Mouse (Mus musculus) lung, postnatal 0 days (tissue): ENCODE measurements around the gene Lsm3. TPM values are rescaled to one million over a fixed set of nuclear protein-coding genes. Genes with fewer than 3 reads are reported as not detected.
A peak's percentile ranks its signal among the peaks of the same experiment; 100 is the strongest.

Experiments
- ATAC-seq: fragments of 200-750 bp; cut with Nextera tagmentation; 2 replicates; pipeline ENCODE4 v1.8.0; 2017; ENCODE audit warnings: moderate library complexity
- DNase-seq: peaks from one replicate; pipeline ENCODE4 v3.0.0-alpha.2; 2016; ENCODE audit warnings: low spot score
- H3K27ac ChIP-seq: fragments of 300-500 bp; sonication (generic); 2 replicates; pipeline ENCODE4 v1.5.1; 2014; ENCODE audit warnings: antibody characterized with exemption, mild to moderate bottlenecking, low read length, mixed read lengths
- H3K27me3 ChIP-seq: fragments of 300-500 bp; sonication (generic); replicated peaks from 2 replicates; pipeline ENCODE4 v1.6.1; 2014; ENCODE audit warnings: low read length, mixed read lengths; ENCODE audit not compliant: insufficient read depth
- H3K36me3 ChIP-seq: fragments of 300-500 bp; sonication (generic); 2 replicates; pipeline ENCODE4 v1.6.1; 2014; ENCODE audit warnings: low read length, mixed read lengths; ENCODE audit not compliant: insufficient read depth
- H3K4me1 ChIP-seq: fragments of 300-500 bp; sonication (generic); 2 replicates; pipeline ENCODE4 v1.6.1; 2014; ENCODE audit warnings: antibody characterized with exemption, low read depth, low read length, mixed read lengths; ENCODE audit not compliant: insufficient read depth
- H3K4me2 ChIP-seq: fragments of 300-500 bp; sonication (generic); replicated peaks from 2 replicates; pipeline ENCODE4 v1.6.1; 2014; ENCODE audit warnings: low read depth, mild to moderate bottlenecking, low read length, moderate library complexity, mixed read lengths
- H3K4me3 ChIP-seq: fragments of 300-500 bp; sonication (generic); 2 replicates; pipeline ENCODE4 v1.5.1; 2014; ENCODE audit warnings: low read depth, low read length
- H3K9ac ChIP-seq: fragments of 300-500 bp; sonication (generic); replicated peaks from 2 replicates; pipeline ENCODE4 v1.6.1; 2014; ENCODE audit warnings: low read depth, mild to moderate bottlenecking
- H3K9me3 ChIP-seq: fragments of 300-500 bp; sonication (generic); 2 replicates; pipeline ENCODE4 v1.6.1; 2016; ENCODE audit warnings: low read length, mixed read lengths
- CTCF ChIP-seq: IDR thresholded peaks from 2 replicates; pipeline ENCODE4 v1.5.1; 2016; ENCODE audit warnings: antibody characterized with exemption, mild to moderate bottlenecking
- EP300 ChIP-seq: IDR thresholded peaks from 2 replicates; pipeline ENCODE4 v1.6.1; 2016; ENCODE audit warnings: antibody characterized with exemption, mild to moderate bottlenecking, control low read depth
- WGBS: fragments of 180-500 bp; shearing (Covaris S2); extraction: QIAGEN DNeasy Blood & Tissue Kit; methylation state at CpG from one replicate; pipeline ENCODE4 v1.1.7; 2014; 5-methylcytosine and 5-hydroxymethylcytosine counted together
- polyA plus RNA-seq: library from polyadenylated mRNA; unstranded; fragments of >200 nt; fragmentation: Nextera tagmentation; extraction: Ambion mirVana; gene quantifications from 2 replicates; pipeline ENCODE4 v1.2.1, GENCODE M21; 2015

The Lsm3 gene
- polyA plus RNA-seq, 1 experiment from 2014 or later = 101 TPM

DNA sequence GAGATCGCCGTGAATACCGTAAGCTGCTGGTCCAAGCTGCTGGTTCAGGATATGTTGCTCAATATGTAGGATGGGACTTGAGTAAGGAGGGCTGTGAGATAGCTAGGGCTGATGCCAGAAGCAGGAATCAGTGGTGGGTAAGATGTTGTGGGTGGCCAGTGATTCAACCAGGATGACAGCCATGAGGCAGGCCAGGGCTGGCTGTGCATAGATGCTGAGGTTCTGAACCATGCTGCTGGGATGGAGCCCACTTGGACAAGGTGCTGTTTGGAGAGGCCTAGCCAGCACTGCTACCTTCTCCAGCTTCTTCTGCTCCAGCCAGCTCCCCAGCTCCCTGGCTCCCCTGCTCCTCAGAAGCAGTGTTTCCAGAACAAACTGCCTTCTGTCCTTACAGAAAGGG, 35.9 kb downstream of the Lsm3 start:
- DNase-seq = no peak
- H3K4me3 ChIP-seq = no peak overlapping the region
- TF ChIP-seq CTCF (no peak), EP300 (no peak)
- no peaks in the 10 kb centered on the region for H3K36me3 ChIP-seq
- no peak for ATAC-seq
- WGBS = 81% methylated on average over 3 of the region's 3 CpGs
- H3K4me1 ChIP-seq = no peaks in the 10 kb centered on the region
- H3K4me2 ChIP-seq = no peak overlapping the region
- H3K9ac ChIP-seq = no peak overlapping the region
- H3K27me3 ChIP-seq = no peaks in the 10 kb centered on the region
- H3K9me3 ChIP-seq = no peaks in the 10 kb centered on the region
- H3K27ac ChIP-seq = no peak overlapping the region

DNA sequence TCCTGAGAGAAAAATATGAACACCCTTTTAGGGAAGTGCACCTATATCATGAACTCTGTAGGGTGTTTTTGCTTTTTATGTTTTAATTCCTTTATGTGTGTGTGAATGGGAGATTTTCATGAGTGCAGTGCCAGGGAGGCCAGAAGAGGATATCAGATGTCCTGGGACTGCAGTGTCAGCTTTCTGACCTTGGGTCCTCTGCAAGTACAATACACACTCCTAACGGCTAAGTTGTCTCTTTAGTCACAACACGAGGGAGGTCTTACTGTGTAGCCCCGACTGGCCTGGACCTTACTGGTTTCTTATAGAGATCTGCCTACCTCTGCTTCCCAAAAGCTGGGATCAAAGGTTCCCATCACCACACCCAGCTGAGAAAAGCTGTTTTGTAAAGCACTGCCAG, 37.0 kb downstream of the Lsm3 start:
- Histone ChIP-seq H3K9me3 (no peaks in the 10 kb centered on the region), H3K27ac (no peak overlapping the region), H3K4me1 (no peaks in the 10 kb centered on the region), H3K4me3 (no peak overlapping the region), H3K9ac (no peak overlapping the region), H3K27me3 (no peaks in the 10 kb centered on the region), H3K36me3 (no peaks in the 10 kb centered on the region), H3K4me2 (no peak overlapping the region)
- no peak for ATAC-seq
- TF ChIP-seq CTCF = no peak
- no peak for TF ChIP-seq EP300
- 43% methylated on average over 3 of the region's 3 CpGs for WGBS
- DNase-seq = no peak

DNA sequence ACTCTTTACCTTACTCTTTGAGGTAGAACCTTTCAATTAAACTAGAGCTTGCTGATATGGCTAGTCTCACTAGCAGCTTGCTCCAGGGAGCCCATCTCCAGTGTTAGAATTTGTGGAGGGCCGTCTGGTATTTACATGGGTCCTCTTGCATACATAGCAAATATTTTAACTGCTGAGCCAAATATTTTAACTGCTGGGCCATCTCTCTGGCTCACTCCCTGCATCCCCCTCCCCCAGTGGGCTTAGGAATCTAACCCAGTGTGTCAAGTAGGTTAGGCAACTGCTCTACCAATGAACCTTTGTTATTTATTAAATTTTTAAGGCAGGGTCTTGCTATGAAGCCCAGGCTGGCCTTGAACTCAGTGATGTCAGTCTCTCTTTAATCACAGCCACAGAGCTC, 42.8 kb downstream of the Lsm3 start:
- Histone ChIP-seq H3K36me3 (no peaks in the 10 kb centered on the region), H3K9ac (no peak overlapping the region), H3K9me3 (no peaks in the 10 kb centered on the region), H3K4me2 (no peak overlapping the region), H3K4me1 (no peaks in the 10 kb centered on the region), H3K27ac (no peak overlapping the region), H3K27me3 (no peaks in the 10 kb centered on the region), H3K4me3 (no peak overlapping the region)
- DNase-seq (no peak), ATAC-seq (peak; percentile 17; the same call in 1 of the 2 replicates)
- 4% methylated on average over 1 of the region's 1 CpGs for WGBS
- no peak for TF ChIP-seq EP300
- no peak for TF ChIP-seq CTCF

DNA sequence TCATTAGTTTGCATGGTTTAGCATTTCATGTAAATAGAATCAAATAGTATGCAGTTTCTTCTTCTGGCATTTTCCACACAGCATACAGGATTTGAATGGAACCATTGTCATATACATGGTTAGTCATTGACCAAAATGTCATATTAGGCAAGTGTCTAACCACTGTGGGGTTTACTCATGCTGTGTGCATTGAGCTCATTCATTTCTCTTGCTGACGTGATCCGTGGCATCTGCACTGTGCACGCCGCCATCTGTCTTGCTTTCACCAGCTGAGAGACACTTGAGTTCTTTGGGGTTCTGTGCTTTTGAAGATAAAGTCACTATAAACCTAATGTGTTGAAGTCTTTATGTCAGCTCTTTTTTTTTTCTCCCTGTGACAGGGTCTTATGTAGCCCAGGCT, 43.6 kb downstream of the Lsm3 start:
- Histone ChIP-seq H3K27me3 (no peaks in the 10 kb centered on the region), H3K27ac (no peak overlapping the region), H3K4me2 (no peak overlapping the region), H3K4me1 (no peaks in the 10 kb centered on the region), H3K9me3 (no peaks in the 10 kb centered on the region), H3K9ac (no peak overlapping the region), H3K4me3 (no peak overlapping the region), H3K36me3 (no peaks in the 10 kb centered on the region)
- no peak for TF ChIP-seq EP300
- TF ChIP-seq CTCF = no peak
- WGBS = 66% methylated on average over 4 of the region's 4 CpGs
- DNase-seq (no peak), ATAC-seq (no peak)

DNA sequence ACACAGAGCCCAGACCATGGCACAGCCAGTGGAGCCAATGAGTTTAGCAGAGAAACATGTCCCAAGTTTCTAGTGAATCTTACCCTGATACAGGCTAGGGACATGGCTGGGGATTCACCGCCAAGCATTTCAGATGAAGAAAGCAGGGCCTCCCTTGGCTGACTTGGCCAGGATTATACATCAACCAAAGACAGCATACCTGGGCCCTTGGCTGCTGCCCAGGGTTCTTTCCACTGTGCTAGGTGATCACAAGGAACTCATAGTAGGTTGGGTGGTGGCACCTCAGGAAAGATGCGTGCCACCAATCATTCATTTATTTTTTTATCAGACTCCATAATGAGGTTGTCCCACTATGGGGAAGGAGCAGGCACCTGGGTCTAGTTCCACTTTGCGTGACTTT, 44.5 kb downstream of the Lsm3 start:
- Histone ChIP-seq H3K4me1 (no peaks in the 10 kb centered on the region), H3K4me2 (no peak overlapping the region), H3K9me3 (no peaks in the 10 kb centered on the region), H3K27ac (no peak overlapping the region), H3K27me3 (no peaks in the 10 kb centered on the region), H3K36me3 (no peaks in the 10 kb centered on the region), H3K4me3 (no peak overlapping the region), H3K9ac (no peak overlapping the region)
- TF ChIP-seq CTCF (no peak), EP300 (no peak)
- 91% methylated on average over 3 of the region's 3 CpGs for WGBS
- no peak for DNase-seq
- ATAC-seq = no peak

DNA sequence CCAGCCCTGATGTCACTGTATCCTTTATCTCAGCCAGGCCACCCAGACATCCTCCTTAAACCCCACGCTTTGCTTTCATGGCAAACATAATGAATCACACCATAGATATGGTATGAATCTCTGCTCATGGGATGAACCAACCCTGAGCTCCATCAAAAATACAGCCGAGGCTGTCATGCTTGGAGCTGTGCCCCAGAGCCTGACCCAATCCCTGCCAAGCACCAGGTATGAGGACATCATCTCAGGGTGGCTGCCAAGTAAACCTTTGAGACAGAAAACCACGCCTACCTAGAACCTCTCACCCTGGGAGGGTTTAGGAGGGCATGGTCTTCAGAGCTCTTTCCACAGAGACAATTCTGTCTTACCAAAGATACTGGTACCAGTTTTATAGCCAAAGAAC, 47.3 kb downstream of the Lsm3 start:
- H3K9me3 ChIP-seq = no peaks in the 10 kb centered on the region
- H3K9ac ChIP-seq = no peak overlapping the region
- H3K27me3 ChIP-seq = no peaks in the 10 kb centered on the region
- no peak overlapping the region for H3K4me3 ChIP-seq
- DNase-seq (no peak), ATAC-seq (no peak)
- TF ChIP-seq EP300 = no peak
- TF ChIP-seq CTCF = no peak
- H3K4me1 ChIP-seq = no peaks in the 10 kb centered on the region
- WGBS = 53% methylated on average over 3 of the region's 3 CpGs
- H3K36me3 ChIP-seq = no peaks in the 10 kb centered on the region
- H3K27ac ChIP-seq = no peak overlapping the region
- no peak overlapping the region for H3K4me2 ChIP-seq

DNA sequence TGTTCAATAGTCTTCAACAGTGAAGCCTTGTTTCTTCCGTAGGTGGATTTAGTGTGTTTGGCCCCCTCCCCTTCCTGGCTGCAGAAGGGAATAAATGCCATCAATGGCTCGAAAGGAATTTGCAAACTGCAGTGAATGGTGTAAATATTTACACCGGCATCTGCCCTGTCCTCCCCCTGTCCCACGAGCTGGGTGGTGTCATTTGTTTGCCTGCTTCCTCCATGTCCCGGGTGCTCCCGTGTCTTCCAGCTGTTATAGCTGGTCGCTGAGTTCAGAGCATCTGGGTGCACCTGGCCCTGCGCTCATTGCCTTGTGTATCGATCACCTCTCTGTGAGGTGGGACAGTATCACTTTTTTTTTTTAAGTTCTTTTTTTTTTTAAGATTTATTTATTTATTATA, 50.7 kb downstream of the Lsm3 start:
- Histone ChIP-seq H3K27ac (no peak overlapping the region), H3K27me3 (no peaks in the 10 kb centered on the region), H3K4me2 (no peak overlapping the region), H3K4me3 (no peak overlapping the region), H3K4me1 (no peaks in the 10 kb centered on the region), H3K9me3 (no peaks in the 10 kb centered on the region), H3K9ac (no peak overlapping the region), H3K36me3 (no peaks in the 10 kb centered on the region)
- 25% methylated on average over 9 of the region's 9 CpGs for WGBS
- TF ChIP-seq CTCF (no peak), EP300 (no peak)
- DNase-seq (no peak), ATAC-seq (no peak)

Other genes starting within 250 kb of the Lsm3 start
- gene Wnt7a, start 104.6 kb upstream of the Lsm3 start, polyA plus RNA-seq = 7.8 and 8.9 TPM in 2 replicates
- gene Chchd4, start 42.4 kb upstream of the Lsm3 start, polyA plus RNA-seq = 16.3 and 16.5 TPM in 2 replicates
- gene Tmem43, start 42.2 kb upstream of the Lsm3 start, polyA plus RNA-seq = 59.3 and 69.4 TPM in 2 replicates
- gene Xpc, start within 50 bp of the Lsm3 start, polyA plus RNA-seq = 18.5 and 18.6 TPM in 2 replicates
- 92.6 and 119 TPM in 2 replicates for gene Slc6a6, start 168.1 kb downstream of the Lsm3 start, polyA plus RNA-seq